Mouse (Mus musculus): ENCODE data around the gene Frmd8. TPM values are rescaled to one million over a fixed set of nuclear protein-coding genes. Genes with fewer than 3 reads are reported as not detected.

The Frmd8 gene
- polyA plus RNA-seq, 1 experiment = 28.5 TPM

GRCm38 (mm10) chr19:5803041-5803880 is 71.8 kb downstream of the Frmd8 start:
- Histone ChIP-seq H3K9me3 (no peaks in the 10 kb centered on the region), H3K27me3 (replicated peaks) (no peaks in the 10 kb centered on the region), H3K4me1 (peaks cover 47% of the 10 kb centered on the region), H3K36me3 (replicated peaks; ENCODE audit: low read length) (peaks cover 32% of the 10 kb centered on the region), H3K4me3 (replicated peaks) (peak overlapping the region; percentile 100)
- TF ChIP-seq FLI1 (IDR thresholded peaks at IDR 0.05; ENCODE audit: low read length) = no peak
- TF ChIP-seq GATA1 (IDR thresholded peaks at IDR 0.05; ENCODE audit: borderline replicate concordance, low read length) = no peak

- Histone ChIP-seq H3K27me3 (replicated peaks) (no peaks in the 10 kb centered on the region), H3K4me1 (peaks cover 45% of the 10 kb centered on the region), H3K9me3 (no peaks in the 10 kb centered on the region), H3K4me3 (replicated peaks) (peak overlapping the region; percentile 100), H3K36me3 (replicated peaks; ENCODE audit: low read length) (peaks cover 38% of the 10 kb centered on the region)
- TF ChIP-seq FLI1 (IDR thresholded peaks at IDR 0.05; ENCODE audit: low read length) (no peak), GATA1 (IDR thresholded peaks at IDR 0.05; ENCODE audit: borderline replicate concordance, low read length) (no peak)
Measured at GRCm38 (mm10) chr19:5802787-5803040, 72.4 kb downstream of the Frmd8 start.

GRCm38 (mm10) chr19:5802011-5802786 is 72.9 kb downstream of the Frmd8 start:
- Histone ChIP-seq H3K4me1 (peaks cover 45% of the 10 kb centered on the region), H3K36me3 (replicated peaks; ENCODE audit: low read length) (peaks cover 43% of the 10 kb centered on the region), H3K9me3 (no peaks in the 10 kb centered on the region), H3K27me3 (replicated peaks) (no peaks in the 10 kb centered on the region), H3K4me3 (replicated peaks) (peak overlapping the region; percentile 100)
- TF ChIP-seq GATA1 (IDR thresholded peaks at IDR 0.05; ENCODE audit: borderline replicate concordance, low read length) (peak; percentile 25; the same call in 1 of the 3 replicates), FLI1 (IDR thresholded peaks at IDR 0.05; ENCODE audit: low read length) (no peak)

GRCm38 (mm10) chr19:5801432-5801964 is 73.6 kb downstream of the Frmd8 start:
- H3K9me3 ChIP-seq = no peaks in the 10 kb centered on the region
- TF ChIP-seq FLI1 (IDR thresholded peaks at IDR 0.05; ENCODE audit: low read length) (no peak), GATA1 (IDR thresholded peaks at IDR 0.05; ENCODE audit: borderline replicate concordance, low read length) (peak; percentile 74; the same call in 1 of the 3 replicates)
- H3K4me3 ChIP-seq (replicated peaks) = peak overlapping the region; percentile 100
- H3K4me1 ChIP-seq = peaks cover 43% of the 10 kb centered on the region
- H3K36me3 ChIP-seq (replicated peaks; ENCODE audit: low read length) = peaks cover 50% of the 10 kb centered on the region
- H3K27me3 ChIP-seq (replicated peaks) = no peaks in the 10 kb centered on the region

GRCm38 (mm10) chr19:5800632-5801431 is 74.2 kb downstream of the Frmd8 start:
- Histone ChIP-seq H3K36me3 (replicated peaks; ENCODE audit: low read length) (peaks cover 56% of the 10 kb centered on the region), H3K4me1 (peaks cover 43% of the 10 kb centered on the region), H3K4me3 (replicated peaks) (peak overlapping the region; percentile 100), H3K27me3 (replicated peaks) (no peaks in the 10 kb centered on the region), H3K9me3 (no peaks in the 10 kb centered on the region)
- TF ChIP-seq FLI1 (IDR thresholded peaks at IDR 0.05; ENCODE audit: low read length) = no peak
- TF ChIP-seq GATA1 (IDR thresholded peaks at IDR 0.05; ENCODE audit: borderline replicate concordance, low read length) = no peak

- peaks cover 43% of the 10 kb centered on the region for H3K4me1 ChIP-seq
- H3K4me3 ChIP-seq (replicated peaks) = peak overlapping the region; percentile 100
- H3K27me3 ChIP-seq (replicated peaks) = no peaks in the 10 kb centered on the region
- no peak for TF ChIP-seq FLI1 (IDR thresholded peaks at IDR 0.05; ENCODE audit: low read length)
- no peak for TF ChIP-seq GATA1 (IDR thresholded peaks at IDR 0.05; ENCODE audit: borderline replicate concordance, low read length)
- no peaks in the 10 kb centered on the region for H3K9me3 ChIP-seq
- H3K36me3 ChIP-seq (replicated peaks; ENCODE audit: low read length) = peaks cover 62% of the 10 kb centered on the region
Measured at GRCm38 (mm10) chr19:5800350-5800631, 74.8 kb downstream of the Frmd8 start.

Other genes with a start within 250 kb of the Frmd8 start
- 105 and 119 TPM in 2 replicates for gene Rela, start 237.8 kb downstream of the Frmd8 start, polyA plus RNA-seq (2012; ENCODE audit: insufficient read depth, low replicate concordance)
- 116 and 134 TPM in 2 replicates for gene Sipa1, start 211.6 kb downstream of the Frmd8 start, polyA plus RNA-seq (2012; ENCODE audit: insufficient read depth, low replicate concordance)
- gene Map3k11, start 186.5 kb downstream of the Frmd8 start, polyA plus RNA-seq (2012; ENCODE audit: insufficient read depth, low replicate concordance) = 156 and 158 TPM in 2 replicates
- 161 and 607 TPM in 2 replicates for gene Pcnx3, start 186.4 kb downstream of the Frmd8 start, polyA plus RNA-seq (2012; ENCODE audit: insufficient read depth, low replicate concordance)
- not detected in 2 replicates for gene Kcnk7, start 170.9 kb downstream of the Frmd8 start, polyA plus RNA-seq (2012; ENCODE audit: insufficient read depth, low replicate concordance)
- gene Ehbp1l1, start 149.0 kb downstream of the Frmd8 start, polyA plus RNA-seq (2012; ENCODE audit: insufficient read depth, low replicate concordance) = 203 and 207 TPM in 2 replicates
- gene Fam89b, start 145.6 kb downstream of the Frmd8 start, polyA plus RNA-seq (2012; ENCODE audit: insufficient read depth, low replicate concordance) = 84.3 and 173 TPM in 2 replicates
- gene Ltbp3, start 134.4 kb downstream of the Frmd8 start, polyA plus RNA-seq (2012; ENCODE audit: insufficient read depth, low replicate concordance) = 1.3 and 7.9 TPM in 2 replicates
- 30.0 and 71.8 TPM in 2 replicates for gene Scyl1, start 103.9 kb downstream of the Frmd8 start, polyA plus RNA-seq (2012; ENCODE audit: insufficient read depth, low replicate concordance)
- 3.6 and 6.9 TPM in 2 replicates for gene Slc25a45, start 2.5 kb upstream of the Frmd8 start, polyA plus RNA-seq (2012; ENCODE audit: insufficient read depth, low replicate concordance)
- gene Tigd3, start 18.9 kb upstream of the Frmd8 start, polyA plus RNA-seq (2012; ENCODE audit: insufficient read depth, low replicate concordance) = 0.57 and 1.3 TPM in 2 replicates
- gene Dpf2, start 37.7 kb upstream of the Frmd8 start, polyA plus RNA-seq (2012; ENCODE audit: insufficient read depth, low replicate concordance) = 23.0 and 44.7 TPM in 2 replicates
- 4.4 and 15.7 TPM in 2 replicates for gene Cdc42ep2, start 49.5 kb upstream of the Frmd8 start, polyA plus RNA-seq (2012; ENCODE audit: insufficient read depth, low replicate concordance)
- 11.0 and 14.1 TPM in 2 replicates for gene Pola2, start 88.9 kb upstream of the Frmd8 start, polyA plus RNA-seq (2012; ENCODE audit: insufficient read depth, low replicate concordance)
- not detected in 2 replicates for gene Slc22a20, start 110.9 kb upstream of the Frmd8 start, polyA plus RNA-seq (2012; ENCODE audit: insufficient read depth, low replicate concordance)
- 66.2 and 91.7 TPM in 2 replicates for gene Capn1, start 140.6 kb upstream of the Frmd8 start, polyA plus RNA-seq (2012; ENCODE audit: insufficient read depth, low replicate concordance)
- 129 and 202 TPM in 2 replicates for gene Syvn1, start 171.3 kb upstream of the Frmd8 start, polyA plus RNA-seq (2012; ENCODE audit: insufficient read depth, low replicate concordance)
- gene Mrpl49, start 182.5 kb upstream of the Frmd8 start, polyA plus RNA-seq (2012; ENCODE audit: insufficient read depth, low replicate concordance) = 19.0 and 54.3 TPM in 2 replicates
- 3,425 and 5,919 TPM in 2 replicates for gene Fau, start 182.6 kb upstream of the Frmd8 start, polyA plus RNA-seq (2012; ENCODE audit: insufficient read depth, low replicate concordance)
- 39.7 and 64.8 TPM in 2 replicates for gene Znhit2, start 185.9 kb upstream of the Frmd8 start, polyA plus RNA-seq (2012; ENCODE audit: insufficient read depth, low replicate concordance)
- gene Tm7sf2, start 193.1 kb upstream of the Frmd8 start, polyA plus RNA-seq (2012; ENCODE audit: insufficient read depth, low replicate concordance) = 26.1 and 59.5 TPM in 2 replicates
- 23.5 and 35.2 TPM in 2 replicates for gene Vps51, start 202.0 kb upstream of the Frmd8 start, polyA plus RNA-seq (2012; ENCODE audit: insufficient read depth, low replicate concordance)
- gene Tmem262, start 204.8 kb upstream of the Frmd8 start, polyA plus RNA-seq (2012; ENCODE audit: insufficient read depth, low replicate concordance) = not detected in 2 replicates
- gene Gm28374, start 207.0 kb upstream of the Frmd8 start, polyA plus RNA-seq (2012; ENCODE audit: insufficient read depth, low replicate concordance) = not detected in 2 replicates
- gene Zfpl1, start 209.7 kb upstream of the Frmd8 start, polyA plus RNA-seq (2012; ENCODE audit: insufficient read depth, low replicate concordance) = 88.5 and 121 TPM in 2 replicates
- gene Cdca5, start 209.7 kb upstream of the Frmd8 start, polyA plus RNA-seq (2012; ENCODE audit: insufficient read depth, low replicate concordance) = 2.6 TPM in 1 of 2 replicates, not detected in the other
- 1.5 and 3.1 TPM in 2 replicates for gene AC131692.1, start 219.1 kb upstream of the Frmd8 start, polyA plus RNA-seq (2012; ENCODE audit: insufficient read depth, low replicate concordance)
- 0.30 TPM in 1 of 2 replicates, not detected in the other for gene Naaladl1, start 230.5 kb upstream of the Frmd8 start, polyA plus RNA-seq (2012; ENCODE audit: insufficient read depth, low replicate concordance)
- 66.7 and 124 TPM in 2 replicates for gene Sac3d1, start 243.4 kb upstream of the Frmd8 start, polyA plus RNA-seq (2012; ENCODE audit: insufficient read depth, low replicate concordance)

Data from megakaryocyte, embryonic 14.5 days (primary cell).